Mouse (Mus musculus): ENCODE results near the gene Smok3b.

Gene Smok3b

DNA sequence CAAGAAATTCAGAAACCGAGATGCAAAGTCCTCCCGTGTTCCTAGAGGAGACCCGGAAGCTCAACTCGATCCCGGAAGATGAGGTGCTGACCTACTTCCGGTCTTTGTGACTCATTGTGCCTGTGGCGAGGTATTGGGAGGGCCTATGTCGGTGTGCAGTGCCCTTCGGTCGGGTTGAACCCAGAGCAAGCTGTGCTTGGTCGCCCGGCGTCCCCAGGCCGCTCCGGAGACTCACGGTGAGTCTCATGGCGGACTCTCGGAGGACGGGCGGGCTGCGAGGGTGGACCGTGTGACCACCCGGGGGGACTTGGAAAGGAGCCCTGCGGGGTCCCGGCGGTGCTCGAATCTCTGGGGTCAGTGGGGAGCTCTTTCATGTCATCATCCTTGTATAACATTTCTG is 63.8 kb downstream of the Smok3b start, which contains the start of gene Zkscan1:
TSS of gene Zkscan1 (plus strand) at position 89 of the 400 bp plus-strand sequence.
- peak; percentile 91 for DNase-seq (ENCODE audit: extremely low spot score, low spot score)

GRCm38 (mm10) chr5:138085421-138085911 is 64.2 kb downstream of the Smok3b start:
- DNase-seq (ENCODE audit: extremely low spot score, low spot score), result peak; percentile 38

GRCm38 (mm10) chr5:138086842-138087241 is 65.6 kb downstream of the Smok3b start:
- DNase-seq (ENCODE audit: extremely low spot score, low spot score), result no peak

DNA sequence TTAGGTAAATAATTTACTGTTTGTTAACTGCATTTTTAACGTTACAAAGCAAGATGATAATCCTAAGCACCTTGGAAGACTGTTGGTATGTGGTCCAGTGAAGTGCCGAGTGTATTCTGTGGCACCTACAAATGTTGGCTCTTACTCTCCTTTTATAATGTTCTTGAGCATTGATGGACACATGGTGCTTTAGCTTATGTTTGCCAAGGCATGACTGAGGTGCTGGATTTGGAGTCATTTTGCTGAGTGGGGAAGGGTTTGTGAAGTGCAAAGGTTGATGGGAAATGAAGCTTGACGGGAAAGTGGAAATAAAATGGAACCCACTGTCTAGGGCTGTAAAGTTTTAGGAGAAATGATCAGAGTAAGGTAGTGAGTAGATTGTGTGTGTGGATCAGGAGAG is 67.1 kb downstream of the Smok3b start:
- no peak for DNase-seq (ENCODE audit: extremely low spot score, low spot score)

DNA sequence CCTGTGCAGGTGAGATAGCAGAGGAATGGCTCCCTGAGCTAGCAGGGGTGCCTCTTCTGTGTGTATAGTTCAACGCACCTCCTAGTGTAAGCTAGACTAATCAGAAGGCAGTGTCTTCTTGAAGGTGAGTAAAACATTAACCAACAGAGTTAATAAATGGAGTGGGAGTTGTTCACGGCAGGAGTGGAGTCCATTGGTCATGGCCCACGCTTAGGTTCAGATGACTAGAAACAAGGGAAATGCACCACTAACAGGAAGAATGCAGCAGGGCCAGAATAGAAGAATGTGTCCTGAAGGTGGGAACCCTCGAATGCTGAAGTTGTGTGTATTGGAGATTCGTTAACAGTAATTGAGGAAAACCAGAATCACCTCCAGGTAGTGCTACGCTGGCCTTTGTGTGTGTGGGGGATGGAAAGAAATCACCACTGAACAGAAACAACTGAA is 67.9 kb downstream of the Smok3b start:
- DNase-seq (ENCODE audit: extremely low spot score, low spot score), result no peak

DNA sequence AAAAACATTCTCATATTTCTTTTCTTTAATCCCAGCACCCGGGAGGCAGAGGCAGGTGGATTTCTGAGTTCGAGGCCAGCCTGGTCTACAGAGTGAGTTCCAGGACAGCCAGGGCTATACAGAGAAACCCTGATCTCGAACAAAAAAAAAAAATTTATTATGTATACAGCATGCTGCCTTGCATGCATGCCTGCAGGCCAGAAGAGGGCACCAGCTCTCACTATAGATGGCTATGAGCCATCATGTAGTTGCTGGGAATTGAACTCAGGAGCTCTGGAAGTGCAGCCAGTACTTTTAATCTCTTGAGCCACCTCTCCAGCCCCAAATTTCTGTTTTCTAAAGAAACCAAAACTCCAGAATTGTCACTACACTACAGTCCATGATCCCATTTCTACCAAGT is 69.0 kb downstream of the Smok3b start:
- DNase-seq (ENCODE audit: extremely low spot score, low spot score), result no peak

- no peak for DNase-seq (ENCODE audit: extremely low spot score, low spot score)
These were observed 69.5 kb downstream of the Smok3b start for GRCm38 (mm10) chr5:138090737-138091136.

DNA sequence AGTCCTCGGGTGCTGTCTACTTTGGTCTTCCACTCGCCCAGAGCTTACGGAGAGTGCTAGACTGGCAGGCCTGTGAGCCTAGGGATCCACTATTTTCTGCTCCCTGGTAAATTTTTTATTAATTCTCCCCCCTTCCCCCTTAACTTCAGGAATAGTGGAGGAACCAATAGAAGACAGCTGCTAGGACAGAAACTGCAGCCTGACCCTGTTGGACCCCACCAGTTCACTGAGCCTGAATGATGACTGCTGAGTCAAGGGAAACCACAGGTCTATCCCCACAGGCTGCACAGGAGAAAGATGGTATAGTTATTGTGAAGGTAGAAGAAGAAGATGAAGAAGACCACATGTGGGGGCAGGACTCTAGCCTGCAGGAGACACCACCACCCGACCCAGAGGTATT is 71.5 kb downstream of the Smok3b start:
- DNase-seq (ENCODE audit: extremely low spot score, low spot score), result no peak

DNA sequence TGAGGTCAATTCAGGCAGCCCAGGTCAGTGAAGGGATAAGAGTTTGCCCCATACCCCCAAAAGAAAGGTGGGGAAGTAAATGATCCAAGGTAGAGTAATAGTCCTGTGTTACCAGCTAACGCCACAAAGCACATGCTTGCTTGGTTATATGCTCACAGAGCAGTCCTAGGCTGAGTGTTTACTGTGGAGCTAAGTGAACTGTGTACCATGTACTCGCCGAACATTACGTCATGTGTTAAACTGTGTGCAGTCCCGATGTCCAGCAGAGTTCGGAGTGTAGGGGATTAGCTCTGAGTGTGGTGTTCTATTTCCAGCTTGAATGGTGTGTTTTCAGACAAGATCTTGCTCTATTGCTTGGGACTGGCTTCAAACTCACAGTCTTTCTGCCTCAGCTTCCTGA is 73.2 kb downstream of the Smok3b start:
- no peak for DNase-seq (ENCODE audit: extremely low spot score, low spot score)
